Mouse (Mus musculus) liver, postnatal 0 days (tissue): ENCODE results near the gene Spaar. TPM values are rescaled to one million over a fixed set of nuclear protein-coding genes. Genes with fewer than 3 reads are reported as not detected.
A peak's percentile ranks its signal among the peaks of the same experiment; 100 is the strongest.

Experiments used
- ATAC-seq: fragments of 200-750 bp; cut with Nextera tagmentation; 2 replicates; pipeline ENCODE4 v1.8.0; 2017; ENCODE audit warnings: mild to moderate bottlenecking, moderate library complexity
- DNase-seq: peaks from one replicate; pipeline ENCODE4 v3.0.0-alpha.2; 2016
- H3K27ac ChIP-seq: fragments of 300-500 bp; sonication (generic); 2 replicates; pipeline ENCODE4 v1.5.1; 2014; ENCODE audit warnings: antibody characterized with exemption, moderate library complexity, mild to moderate bottlenecking, low read depth
- H3K27me3 ChIP-seq: fragments of 300-500 bp; sonication (generic); 2 replicates; pipeline ENCODE4 v1.6.1; 2014; ENCODE audit warnings: low read length, control low read depth, mixed read lengths; ENCODE audit not compliant: insufficient read depth
- H3K36me3 ChIP-seq: fragments of 300-500 bp; sonication (generic); replicated peaks from 2 replicates; pipeline ENCODE4 v1.6.1; 2014; ENCODE audit warnings: mild to moderate bottlenecking, control low read depth, low read length, moderate library complexity, mixed read lengths; ENCODE audit not compliant: insufficient read depth
- H3K4me1 ChIP-seq: fragments of 300-500 bp; sonication (generic); 2 replicates; pipeline ENCODE4 v1.6.1; 2014; ENCODE audit warnings: antibody characterized with exemption, mild to moderate bottlenecking, control low read depth; ENCODE audit not compliant: insufficient read depth
- H3K4me2 ChIP-seq: fragments of 300-500 bp; sonication (generic); 2 replicates; pipeline ENCODE4 v1.6.1; 2014; ENCODE audit warnings: low read depth, mild to moderate bottlenecking, low read length, moderate library complexity, mixed read lengths
- H3K4me3 ChIP-seq: fragments of 300-500 bp; sonication (generic); 2 replicates; pipeline ENCODE4 v1.5.1; 2014; ENCODE audit warnings: low read depth, low read length
- H3K9ac ChIP-seq: fragments of 300-500 bp; sonication (generic); replicated peaks from 2 replicates; pipeline ENCODE4 v1.6.1; 2014; ENCODE audit warnings: mild to moderate bottlenecking, moderate library complexity
- H3K9me3 ChIP-seq: fragments of 300-500 bp; sonication (generic); 2 replicates; pipeline ENCODE4 v1.6.1; 2016; ENCODE audit warnings: mild to moderate bottlenecking, control low read depth, low read length, mixed read lengths
- CTCF ChIP-seq: sonication (generic); IDR thresholded peaks from 2 replicates; pipeline ENCODE4 v1.5.1; 2016; ENCODE audit warnings: antibody characterized with exemption, low read depth
- EP300 ChIP-seq: IDR thresholded peaks from 2 replicates; pipeline ENCODE4 v1.6.1; 2016; ENCODE audit warnings: antibody characterized with exemption, low read depth, mild to moderate bottlenecking
- WGBS: fragments of 180-500 bp; shearing (Covaris S2); extraction: QIAGEN DNeasy Blood & Tissue Kit; methylation state at CpG from one replicate; pipeline ENCODE4 v1.1.7; 2014; ENCODE audit not compliant: insufficient replicate concordance; 5-methylcytosine and 5-hydroxymethylcytosine counted together
- polyA plus RNA-seq: library from polyadenylated mRNA; unstranded; fragments of >200 nt; fragmentation: Nextera tagmentation; extraction: Ambion mirVana; gene quantifications from 2 replicates; pipeline ENCODE4 v1.2.1, GENCODE M21; 2015

The Spaar gene
- polyA plus RNA-seq, 1 experiment from 2014 or later = 0.07 TPM

- H3K9me3 ChIP-seq = no peaks in the 10 kb centered on the region
- H3K4me1 ChIP-seq = no peaks in the 10 kb centered on the region
- H3K9ac ChIP-seq = no peak overlapping the region
- no peak overlapping the region for H3K4me2 ChIP-seq
- H3K27me3 ChIP-seq = peaks cover 3% of the 10 kb centered on the region; the same call in 1 of the 2 replicates
- DNase-seq (no peak), ATAC-seq (no peak)
- WGBS = 40% methylated on average over 6 of the region's 6 CpGs
- TF ChIP-seq CTCF (no peak), EP300 (no peak)
- H3K36me3 ChIP-seq = no peaks in the 10 kb centered on the region
- H3K4me3 ChIP-seq = no peak overlapping the region
- H3K27ac ChIP-seq = no peak overlapping the region
Measured at GRCm38 (mm10) chr4:43757213-43757612, 27.4 kb downstream of the Spaar start.

- no peak overlapping the region for H3K4me2 ChIP-seq
- no peak overlapping the region for H3K4me3 ChIP-seq
- TF ChIP-seq CTCF = no peak
- TF ChIP-seq EP300 = no peak
- H3K27ac ChIP-seq = no peak overlapping the region
- DNase-seq (no peak), ATAC-seq (no peak)
- H3K9me3 ChIP-seq = no peaks in the 10 kb centered on the region; the same call in 1 of the 2 replicates
- no peaks in the 10 kb centered on the region for H3K36me3 ChIP-seq
- H3K27me3 ChIP-seq = peaks cover 3% of the 10 kb centered on the region; the same call in 1 of the 2 replicates
- no peaks in the 10 kb centered on the region for H3K4me1 ChIP-seq
- no peak overlapping the region for H3K9ac ChIP-seq
- WGBS = 80% methylated on average over 21 of the region's 21 CpGs
Measured at GRCm38 (mm10) chr4:43759571-43760418, 30.0 kb downstream of the Spaar start.

GRCm38 (mm10) chr4:43760460-43760859 lies 30.6 kb downstream of the Spaar start:
- H3K36me3 ChIP-seq = no peaks in the 10 kb centered on the region
- DNase-seq (peak; percentile 30), ATAC-seq (no peak)
- peaks cover 3% of the 10 kb centered on the region; the same call in 1 of the 2 replicates for H3K27me3 ChIP-seq
- no peaks in the 10 kb centered on the region for H3K4me1 ChIP-seq
- H3K9me3 ChIP-seq = no peaks in the 10 kb centered on the region; the same call in 1 of the 2 replicates
- H3K27ac ChIP-seq = no peak overlapping the region
- H3K4me2 ChIP-seq = no peak overlapping the region
- WGBS = 73% methylated on average over 10 of the region's 10 CpGs
- peak; percentile 47 for TF ChIP-seq CTCF
- TF ChIP-seq EP300 = no peak
- H3K9ac ChIP-seq = no peak overlapping the region
- no peak overlapping the region for H3K4me3 ChIP-seq

GRCm38 (mm10) chr4:43761336-43761735 lies 31.5 kb downstream of the Spaar start:
- Histone ChIP-seq H3K9me3 (no peaks in the 10 kb centered on the region; the same call in 1 of the 2 replicates), H3K4me2 (no peak overlapping the region), H3K9ac (no peak overlapping the region), H3K27me3 (peaks cover 3% of the 10 kb centered on the region; the same call in 1 of the 2 replicates), H3K36me3 (no peaks in the 10 kb centered on the region), H3K27ac (no peak overlapping the region), H3K4me3 (no peak overlapping the region), H3K4me1 (no peaks in the 10 kb centered on the region)
- DNase-seq = no peak
- ATAC-seq = no peak
- no peak for TF ChIP-seq EP300
- TF ChIP-seq CTCF = no peak
- WGBS = 60% methylated on average over 2 of the region's 2 CpGs

- Histone ChIP-seq H3K36me3 (no peaks in the 10 kb centered on the region), H3K27ac (no peak overlapping the region), H3K4me1 (no peaks in the 10 kb centered on the region), H3K9me3 (no peaks in the 10 kb centered on the region; the same call in 1 of the 2 replicates), H3K4me3 (no peak overlapping the region), H3K4me2 (no peak overlapping the region), H3K27me3 (peaks cover 3% of the 10 kb centered on the region; the same call in 1 of the 2 replicates), H3K9ac (no peak overlapping the region)
- ATAC-seq (no peak), DNase-seq (peak; percentile 36)
- TF ChIP-seq EP300 (no peak), CTCF (peak; percentile 78)
- WGBS = 25% methylated on average over 7 of the region's 7 CpGs
Measured at GRCm38 (mm10) chr4:43763410-43763809, 33.6 kb downstream of the Spaar start.

GRCm38 (mm10) chr4:43768341-43768740 lies 38.5 kb downstream of the Spaar start:
- no peaks in the 10 kb centered on the region for H3K36me3 ChIP-seq
- ATAC-seq = no peak
- no peak overlapping the region for H3K4me3 ChIP-seq
- no peaks in the 10 kb centered on the region for H3K4me1 ChIP-seq
- TF ChIP-seq CTCF = no peak
- TF ChIP-seq EP300 = no peak
- no peak for DNase-seq
- H3K9ac ChIP-seq = no peak overlapping the region
- H3K27ac ChIP-seq = no peak overlapping the region
- no peaks in the 10 kb centered on the region; the same call in 1 of the 2 replicates for H3K9me3 ChIP-seq
- WGBS = 74% methylated on average over 5 of the region's 5 CpGs
- H3K27me3 ChIP-seq = no peaks in the 10 kb centered on the region
- no peak overlapping the region for H3K4me2 ChIP-seq
